Mouse (Mus musculus) adrenal gland, postnatal 4 days (tissue): ENCODE measurements around the gene Ssh1. TPM values are rescaled to one million over a fixed set of nuclear protein-coding genes. Genes with fewer than 3 reads are reported as not detected.

Experiments
- DNase-seq, 2 experiments: peaks; one replicate each; pipeline ENCODE4 v3.0.0; 2021 to 2022; ENCODE audit warnings: low spot score in 2 of 2, mixed read lengths in 2 of 2
- total RNA-seq, 2 experiments: library from RNA; stranded (reverse); gene quantifications; 2 replicates each; pipeline ENCODE4 v1.2.3; 2021

Ssh1 gene
- total RNA-seq, 2 experiments from 2014 or later: 25.0 to 27.4 TPM

DNA sequence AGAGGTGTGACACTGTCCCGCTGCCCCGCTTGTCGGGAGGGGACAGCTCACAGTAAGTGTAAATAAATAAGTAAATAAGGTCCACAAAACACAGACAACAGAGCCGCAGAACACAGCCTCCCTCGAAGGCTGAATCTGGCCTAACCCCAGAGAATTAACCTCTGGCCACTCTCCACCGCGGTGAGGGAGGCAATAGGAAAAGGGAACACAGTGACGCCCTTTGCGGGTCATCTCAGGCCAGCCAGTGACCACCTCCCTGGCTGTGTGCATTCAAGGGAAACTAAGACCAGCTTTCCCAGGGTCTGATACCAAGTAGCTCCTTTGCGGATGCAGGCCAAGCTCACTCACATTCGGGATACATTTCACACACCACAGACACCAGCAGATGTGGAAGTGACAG is 25.3 kb downstream of the Ssh1 start:
- DNase-seq: no peak

DNA sequence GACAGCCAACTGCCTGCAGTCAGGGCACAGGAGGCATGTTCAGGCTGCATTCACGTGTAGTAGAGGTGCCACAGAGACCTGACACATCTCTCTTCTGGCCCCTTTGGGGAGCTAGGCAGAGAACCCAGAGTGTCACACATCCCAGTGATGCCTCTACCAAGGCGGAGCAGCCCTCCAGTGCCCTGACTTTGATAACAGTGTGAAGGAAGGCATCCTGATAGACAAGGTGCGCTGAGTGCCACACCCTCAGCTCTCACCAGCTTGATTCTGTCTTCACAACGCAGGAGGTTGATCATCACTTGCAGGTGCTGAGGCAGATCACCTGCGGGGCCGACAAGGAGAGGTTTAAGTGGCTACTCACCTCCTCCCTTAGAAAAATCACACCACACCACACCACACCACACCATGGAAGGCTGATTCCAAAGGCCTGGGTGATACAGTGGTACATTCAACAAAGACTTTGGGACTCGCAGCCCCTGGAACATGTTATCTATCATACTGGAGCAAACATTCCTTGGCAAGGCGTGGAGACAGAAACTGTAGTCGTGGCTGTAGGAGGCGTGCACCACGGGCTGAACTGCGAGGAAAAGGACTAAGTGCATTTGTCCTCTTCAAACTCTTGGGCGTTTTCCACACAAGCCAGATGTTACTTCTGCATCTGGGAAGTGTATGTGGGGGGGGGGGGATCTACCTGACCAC is 27.1 kb downstream of the Ssh1 start:
- DNase-seq: no peak

DNA sequence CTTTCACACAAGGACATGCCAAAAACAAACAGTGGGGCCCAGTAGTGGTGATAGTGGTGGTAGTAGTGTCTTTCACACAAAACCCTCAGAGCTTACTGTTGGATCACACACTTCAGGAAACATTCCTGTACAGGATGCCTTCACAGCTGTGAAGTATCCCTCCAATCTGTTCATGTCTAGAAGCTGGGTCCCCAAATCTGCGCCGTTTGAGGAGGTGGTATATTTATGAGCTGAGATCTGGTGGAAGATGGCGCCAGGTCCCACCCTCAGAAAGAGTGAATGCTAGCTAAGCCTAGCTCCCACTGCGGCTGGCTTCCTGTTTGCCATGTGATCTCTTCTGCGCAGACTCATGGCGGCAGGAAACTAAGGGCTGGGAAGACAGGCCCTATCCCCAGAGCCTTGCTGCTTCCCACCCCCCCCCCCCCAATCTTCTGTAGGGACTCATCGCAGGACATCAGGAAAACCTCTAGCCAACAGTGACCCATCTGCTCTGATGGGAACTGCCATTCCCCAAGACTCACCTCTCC is 28.0 kb downstream of the Ssh1 start:
- no peak for DNase-seq

DNA sequence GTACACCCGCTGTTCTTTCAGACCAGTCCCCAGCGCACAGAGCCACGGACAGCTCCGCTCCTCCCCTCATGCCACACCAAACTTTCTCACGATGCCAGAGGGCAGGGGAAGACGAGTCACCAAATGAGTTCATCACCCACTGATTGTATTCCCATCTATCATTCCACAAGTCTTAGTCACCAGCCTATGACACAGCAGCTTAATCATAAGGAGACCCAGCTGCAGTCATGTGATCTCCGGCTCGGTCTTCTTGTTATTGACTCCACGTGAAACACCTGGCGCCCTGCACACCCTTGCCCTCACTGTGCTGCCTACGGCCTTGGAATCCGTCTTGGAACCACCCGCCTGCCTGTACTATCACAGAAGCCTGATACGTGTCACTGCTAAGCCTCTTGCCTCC is 28.7 kb downstream of the Ssh1 start:
- DNase-seq: no peak

DNA sequence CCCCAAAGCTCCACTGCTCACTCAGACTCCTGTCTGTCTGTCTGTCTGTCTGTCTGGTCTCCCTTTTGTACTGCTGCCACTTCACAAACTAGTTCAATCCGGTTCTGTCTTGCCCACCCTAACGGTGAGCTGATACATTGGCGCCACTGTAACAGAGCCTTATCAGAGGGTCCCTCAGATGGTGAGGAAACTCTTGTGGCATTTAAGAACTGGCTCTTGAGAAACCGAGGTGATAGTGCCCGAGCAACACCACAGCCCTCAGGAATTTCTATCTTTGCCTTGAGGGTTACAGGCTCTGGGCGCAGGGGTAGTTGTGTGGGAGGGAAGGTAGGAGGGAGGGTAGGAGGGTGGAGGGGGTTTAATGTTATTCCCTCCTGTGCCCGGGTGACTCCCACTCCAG is 31.9 kb downstream of the Ssh1 start:
- DNase-seq: no peak

DNA sequence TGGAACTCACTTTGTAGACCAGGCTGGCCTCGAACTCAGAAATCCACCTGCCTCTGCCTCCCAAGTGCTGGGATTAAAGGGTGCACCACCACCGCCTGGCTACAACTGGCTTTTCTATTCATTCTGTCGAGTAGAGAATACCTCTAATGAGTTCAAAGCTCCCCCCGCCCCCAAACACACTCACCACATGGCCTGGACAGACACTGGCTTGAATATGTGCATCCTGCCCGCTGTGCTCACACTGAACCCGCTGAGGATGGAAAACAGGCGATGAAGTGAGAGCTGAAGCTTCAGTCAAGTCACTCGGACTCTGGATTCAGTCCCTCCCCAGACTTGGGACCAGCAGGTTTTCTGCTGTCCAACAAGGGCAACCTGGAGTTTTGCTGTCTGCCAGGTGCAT is 33.3 kb downstream of the Ssh1 start:
- no peak for DNase-seq

DNA sequence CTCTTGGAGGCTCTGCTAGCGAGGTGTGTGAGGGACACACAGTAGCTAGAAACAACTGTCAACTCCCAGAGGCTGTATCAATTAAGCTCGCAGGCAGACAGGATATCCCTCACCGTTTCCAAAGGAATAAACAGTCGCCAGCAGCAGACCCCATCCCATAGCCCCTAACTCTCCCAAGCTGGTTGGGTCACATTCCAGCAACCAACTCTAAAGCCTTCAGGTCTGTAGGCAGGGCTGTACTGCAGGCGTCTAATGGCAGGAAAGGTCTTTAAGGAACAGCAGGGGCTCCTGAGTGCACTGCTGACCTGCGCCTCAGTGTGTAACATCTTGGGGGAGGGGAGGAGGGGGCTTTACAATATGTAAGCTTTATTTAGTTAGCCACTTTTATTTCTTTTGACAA is 34.7 kb downstream of the Ssh1 start:
- DNase-seq: no peak

DNA sequence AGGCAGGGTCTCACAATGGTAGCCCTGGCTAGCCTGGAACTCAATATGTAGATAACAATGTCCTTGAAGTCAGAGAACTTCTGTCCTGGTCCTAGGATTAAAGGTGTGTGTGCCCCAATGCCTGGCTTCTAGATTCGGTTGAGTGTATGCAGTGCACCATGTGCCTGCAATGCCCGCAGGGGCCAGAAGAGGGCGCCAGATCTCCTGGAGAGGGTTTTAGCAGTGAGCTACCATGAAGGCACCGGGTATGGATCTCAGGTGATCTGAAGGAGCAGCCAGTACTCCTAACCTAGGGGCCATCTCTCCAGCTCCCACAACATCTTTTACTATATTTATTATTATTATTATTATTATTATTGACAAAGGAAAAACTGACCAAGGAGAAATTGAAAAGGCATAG is 37.2 kb downstream of the Ssh1 start:
- DNase-seq: peak; percentile 79 to 81

DNA sequence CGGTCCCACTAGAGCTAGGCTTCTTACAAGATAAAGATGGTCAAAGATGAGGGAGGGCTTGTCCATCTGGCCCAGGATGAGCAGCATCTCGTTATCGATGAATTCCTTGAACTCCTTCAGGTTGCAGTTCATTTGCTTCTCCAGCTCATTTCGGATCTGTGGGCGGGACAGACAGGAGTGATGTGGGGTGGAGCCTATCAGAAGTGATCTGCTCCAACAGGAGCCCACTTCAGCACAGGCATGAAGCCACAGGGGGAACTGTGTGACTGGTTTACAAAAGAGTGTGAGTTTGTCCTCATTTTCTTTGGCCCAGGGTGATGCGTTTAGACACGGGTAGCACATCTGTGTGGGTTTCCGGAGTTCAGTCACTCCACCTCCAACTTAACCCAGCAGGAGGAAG is 38.0 kb downstream of the Ssh1 start:
- no peak for DNase-seq

DNA sequence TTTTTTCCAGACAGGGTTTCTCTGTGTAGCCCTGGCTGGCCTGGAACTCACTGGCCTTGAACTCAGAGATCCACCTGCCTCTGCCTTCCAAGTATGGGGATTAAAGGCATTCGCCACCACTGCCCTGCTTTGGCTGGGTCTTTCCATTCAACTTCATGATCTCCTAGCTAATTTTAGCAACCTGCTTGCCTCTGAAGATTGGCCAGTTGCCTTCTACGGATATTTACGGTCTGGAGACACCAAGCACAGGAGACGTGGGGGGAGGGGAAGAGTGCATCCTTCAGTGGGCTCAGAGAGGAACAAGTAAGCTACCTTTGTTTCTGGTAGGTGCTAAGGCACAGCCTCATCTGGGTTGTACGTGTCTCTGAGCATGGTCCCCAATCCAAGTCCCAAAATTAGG is 38.4 kb downstream of the Ssh1 start:
- DNase-seq: no peak

DNA sequence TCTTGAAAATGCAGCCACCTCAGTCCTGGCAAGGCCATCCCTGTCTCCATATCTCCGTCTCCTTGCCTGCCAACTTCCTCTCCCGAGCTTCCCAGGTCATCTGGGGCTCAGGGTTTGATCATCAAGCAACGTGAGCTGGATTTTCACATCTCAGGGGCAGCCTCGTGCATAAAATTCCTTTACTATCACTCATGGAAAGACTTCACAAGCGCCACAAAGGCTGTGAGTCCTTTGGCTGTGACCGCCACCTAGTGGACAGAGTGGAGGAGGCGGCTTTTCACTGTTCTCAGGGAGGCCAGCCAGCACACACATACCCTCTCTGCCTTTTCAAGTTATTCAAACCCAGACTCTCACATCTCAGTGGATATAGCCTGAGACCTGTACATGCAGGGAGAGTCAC is 39.3 kb downstream of the Ssh1 start:
- peak; percentile 62 to 73 for DNase-seq

DNA sequence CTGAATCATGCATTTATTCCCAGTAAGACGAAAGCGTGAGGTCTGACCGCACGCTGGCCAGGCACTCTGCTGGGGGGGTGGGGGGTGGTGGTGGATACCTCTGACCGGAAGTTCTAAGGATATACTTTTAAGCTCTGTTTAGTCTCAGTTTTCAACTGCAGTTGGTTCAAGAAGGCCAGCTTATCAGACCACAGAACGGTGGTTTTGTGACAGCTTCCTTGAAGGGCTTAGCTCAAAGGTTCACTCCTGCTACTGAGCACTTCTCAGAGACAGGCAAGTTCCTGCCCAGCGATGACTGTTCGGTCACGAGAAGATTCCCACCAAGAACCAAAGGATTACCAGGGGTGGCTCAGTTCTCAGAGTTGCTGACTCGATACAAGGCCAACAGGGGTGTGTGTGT is 41.2 kb downstream of the Ssh1 start:
- DNase-seq: no peak

DNA sequence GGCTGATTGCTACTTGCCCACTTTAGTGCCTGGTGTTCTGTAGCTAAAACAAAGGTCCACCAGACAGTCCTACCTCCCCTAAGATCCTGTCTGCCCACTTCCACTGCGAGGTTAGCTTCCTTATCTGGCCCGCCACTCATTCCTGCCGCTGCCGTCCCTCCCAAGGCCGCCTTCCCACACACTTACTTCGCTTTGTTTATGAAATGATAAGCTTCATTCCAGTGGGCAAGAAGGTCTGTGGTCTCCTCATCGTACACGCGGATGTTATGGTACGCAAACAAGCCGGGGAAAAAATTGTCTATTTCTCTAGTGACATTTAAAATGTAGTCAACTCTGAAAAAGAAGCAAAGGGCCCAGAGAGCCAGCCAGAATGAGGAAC is 42.0 kb downstream of the Ssh1 start:
- no peak for DNase-seq

DNA sequence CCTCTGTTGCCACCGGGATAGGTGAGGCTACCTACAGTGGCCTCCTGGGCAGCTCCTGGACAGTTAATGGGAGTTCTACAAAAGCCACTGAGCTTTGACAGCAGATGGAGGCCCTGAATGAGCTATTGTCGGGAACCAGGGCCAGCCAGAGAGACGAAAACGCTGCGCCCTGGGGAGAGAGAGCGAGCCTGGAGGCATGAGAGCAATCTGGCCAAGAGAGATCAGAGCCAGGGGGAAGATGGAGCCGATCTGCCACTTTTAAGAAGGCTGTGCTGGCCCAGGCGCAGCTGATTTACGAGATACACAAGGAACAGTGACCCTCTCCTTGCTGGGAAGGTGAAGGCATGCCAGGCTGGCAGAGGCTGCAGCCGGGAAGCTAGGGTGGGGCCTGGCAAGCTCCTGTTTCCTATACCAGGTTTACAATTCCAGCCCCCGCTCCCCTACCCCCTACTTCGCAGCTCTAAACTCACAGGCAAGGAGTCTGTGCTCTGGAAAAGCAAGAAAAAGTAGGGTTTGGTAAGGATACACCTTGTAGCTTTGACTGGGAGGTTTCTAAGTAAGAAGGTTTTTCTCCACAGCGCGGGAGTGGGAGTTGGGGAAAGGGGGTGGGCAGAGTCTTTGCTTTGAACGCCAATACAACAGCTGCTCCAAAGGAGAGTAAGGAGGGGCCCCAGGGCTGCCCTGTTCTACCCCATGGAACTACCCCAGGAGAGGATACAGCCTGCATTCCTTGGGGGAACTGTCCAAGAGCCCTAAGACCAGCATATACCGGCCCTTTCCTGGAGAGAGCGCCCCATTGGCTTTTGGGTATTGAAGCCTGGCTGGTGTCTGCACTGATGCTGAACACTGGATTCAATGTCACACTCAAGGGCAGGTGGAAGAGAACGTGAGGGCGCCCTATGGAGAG is 42.7 kb downstream of the Ssh1 start:
- DNase-seq: no peak

DNA sequence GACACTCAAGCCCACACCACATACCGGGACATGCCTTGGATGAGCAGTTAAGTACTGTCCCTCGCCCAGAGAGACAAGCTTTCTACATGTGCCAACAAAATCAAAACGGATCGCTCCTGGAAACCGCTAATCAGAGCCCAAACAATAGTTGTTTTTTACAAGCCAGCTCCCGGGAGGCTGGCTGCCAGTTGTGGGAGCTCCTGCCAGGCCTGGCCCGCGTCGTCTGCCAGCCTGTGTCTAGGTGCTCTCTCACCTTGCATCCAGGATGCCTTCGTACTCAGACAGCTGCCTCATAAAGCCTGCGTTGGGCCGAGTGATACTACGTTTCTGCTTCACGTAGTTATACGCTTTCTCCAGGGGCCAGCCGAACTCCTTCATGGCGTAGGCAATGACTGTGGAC is 43.6 kb downstream of the Ssh1 start:
- no peak for DNase-seq

DNA sequence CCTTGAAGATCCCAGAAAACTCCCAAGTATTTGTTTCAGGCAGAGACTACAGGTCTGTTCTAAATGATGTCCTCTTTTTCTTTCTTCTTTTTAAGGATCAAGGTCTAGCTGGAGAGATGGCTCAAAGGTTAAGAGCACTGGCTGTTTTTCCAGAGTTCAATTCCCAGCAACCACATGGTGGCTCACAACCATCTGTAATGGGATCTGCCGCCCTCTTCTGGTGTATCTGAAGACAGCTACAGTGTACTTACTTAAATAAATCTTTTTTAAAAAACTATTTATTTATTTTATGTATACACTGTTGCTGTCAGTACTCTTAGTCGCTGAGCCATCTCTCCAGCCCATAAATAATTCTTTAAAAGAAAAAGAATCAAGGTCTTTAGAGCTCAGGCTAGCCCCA is 46.4 kb downstream of the Ssh1 start:
- DNase-seq: no peak

DNA sequence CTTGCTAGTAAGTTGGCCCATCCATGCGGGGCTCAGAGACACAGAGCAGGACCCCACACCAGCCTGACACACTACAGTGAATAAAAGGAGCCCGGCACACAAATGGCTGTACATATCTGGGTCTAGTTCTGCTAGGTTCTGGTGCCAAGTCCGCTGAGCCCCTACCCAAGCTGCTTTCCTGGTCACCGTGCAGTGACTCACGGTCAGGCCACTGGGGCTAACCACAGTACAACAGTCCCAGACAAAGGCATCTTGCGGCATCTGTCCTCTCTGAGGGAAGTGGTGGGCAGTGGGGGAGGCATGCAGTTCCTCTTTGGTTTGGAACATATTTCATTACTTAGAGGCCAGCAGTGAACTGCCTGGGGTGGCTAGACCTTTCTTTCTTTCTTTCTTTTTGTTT is 48.6 kb downstream of the Ssh1 start:
- no peak for DNase-seq

DNA sequence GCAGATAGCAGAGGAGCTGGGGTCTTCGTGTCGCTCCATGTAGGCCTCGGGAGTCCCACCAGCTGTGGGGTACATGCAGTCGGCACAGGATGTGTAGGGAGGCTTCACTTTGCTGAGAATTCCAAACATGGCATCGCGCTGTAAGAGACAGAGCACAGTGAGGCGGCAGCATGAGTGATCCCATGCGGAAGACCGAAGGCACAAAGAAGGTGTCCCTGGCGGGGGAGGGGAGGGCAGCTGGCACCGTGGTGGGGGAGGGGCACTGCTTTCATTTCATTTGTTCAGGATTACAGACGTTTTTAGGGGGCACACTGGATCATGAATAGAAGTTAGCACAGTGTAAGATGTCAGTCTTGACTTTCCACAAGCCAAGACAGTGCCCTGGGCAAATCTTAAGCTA is 50.4 kb downstream of the Ssh1 start:
- DNase-seq: no peak

DNA sequence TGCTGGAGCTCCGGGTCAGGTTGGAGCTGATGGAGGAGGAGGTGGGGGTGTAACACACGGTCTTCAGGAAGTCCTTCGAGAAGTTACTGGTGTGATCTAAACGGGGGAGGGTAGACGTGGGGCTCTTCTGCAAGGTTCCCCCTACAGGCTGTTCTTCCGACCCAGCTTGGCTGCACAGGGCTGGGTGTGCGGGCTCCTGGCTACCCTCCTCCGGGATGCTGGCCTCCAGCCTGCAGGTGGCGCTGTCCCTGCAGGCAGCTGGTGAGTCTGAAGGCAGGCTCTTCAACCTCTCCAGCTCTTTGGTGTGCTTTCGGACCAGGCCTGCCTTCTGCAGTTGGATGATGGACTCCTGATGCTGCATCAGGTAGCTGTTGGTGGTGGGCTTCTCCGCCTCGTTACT is 51.1 kb downstream of the Ssh1 start:
- DNase-seq: no peak

DNA sequence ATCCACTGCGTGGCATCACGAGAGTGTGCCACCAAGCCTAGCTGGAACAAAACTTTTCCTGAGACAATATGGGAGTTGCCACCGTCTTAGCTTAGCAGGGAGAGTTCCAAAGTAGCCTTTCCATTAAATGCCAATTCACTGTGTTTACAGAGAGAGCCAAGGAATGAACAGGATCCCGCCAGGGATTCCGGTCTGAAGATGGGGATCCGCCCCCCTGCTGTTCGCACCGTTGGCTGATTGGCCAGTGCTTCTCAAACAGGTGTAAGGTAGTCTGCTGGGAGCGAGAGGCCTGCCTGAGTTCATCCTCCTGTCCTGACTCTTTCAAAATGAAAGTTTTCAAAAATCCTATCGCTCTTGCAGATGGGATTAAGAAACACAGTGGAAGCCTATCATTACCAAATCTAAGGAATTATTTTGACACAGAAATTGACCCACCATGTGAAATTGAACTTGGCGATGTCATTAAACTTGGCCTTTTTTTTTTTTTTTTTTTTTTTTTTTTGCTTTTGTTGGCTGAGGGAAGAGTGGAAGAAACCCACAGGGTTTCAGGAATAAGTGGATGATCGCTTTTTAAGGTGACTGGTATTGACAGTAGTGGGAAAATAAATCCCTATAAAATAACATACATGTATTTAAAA is 54.3 kb downstream of the Ssh1 start:
- DNase-seq: no peak

DNA sequence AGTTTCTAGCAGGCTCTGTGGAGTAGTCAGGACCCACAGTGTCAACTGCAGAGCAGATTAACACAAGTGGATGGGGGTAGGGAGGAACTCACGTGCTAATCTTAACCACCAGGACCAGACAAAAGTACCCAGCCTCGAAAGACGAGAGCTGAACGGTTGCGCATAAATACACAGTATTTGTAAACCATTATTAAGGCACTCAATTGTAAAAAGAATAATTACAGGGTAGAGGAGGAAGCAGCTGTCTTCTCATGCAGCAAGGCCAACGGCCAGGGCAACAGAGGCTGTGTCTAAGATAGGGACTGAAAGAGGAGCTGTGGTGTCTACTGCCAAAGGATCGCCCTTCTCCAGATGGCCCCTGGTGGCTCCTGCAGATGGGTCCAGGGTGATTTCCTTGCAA is 56.0 kb downstream of the Ssh1 start:
- DNase-seq: no peak

DNA sequence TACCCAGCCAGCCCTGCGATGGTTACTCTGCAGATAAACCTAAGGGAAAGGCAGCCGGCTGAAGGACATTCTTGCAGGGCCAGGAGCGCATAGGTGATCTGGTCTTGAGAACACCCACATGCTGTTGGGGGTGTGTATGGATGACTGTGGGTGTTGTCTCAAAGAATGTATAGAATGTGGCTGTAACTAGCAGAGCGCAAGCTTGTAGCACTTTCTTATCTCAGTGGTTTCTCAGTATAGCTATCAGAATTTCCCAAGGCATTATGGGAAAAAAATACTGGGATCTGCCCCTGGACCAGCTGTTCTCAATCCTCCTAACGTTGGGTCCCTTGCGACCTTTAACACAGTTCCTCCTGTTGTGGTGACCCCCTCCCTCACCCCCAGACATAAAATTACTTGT is 59.8 kb downstream of the Ssh1 start:
- DNase-seq: no peak
